Mouse (Mus musculus): Measurements from ENCODE around the gene 2510039O18Rik.

The 2510039O18Rik gene

DNA sequence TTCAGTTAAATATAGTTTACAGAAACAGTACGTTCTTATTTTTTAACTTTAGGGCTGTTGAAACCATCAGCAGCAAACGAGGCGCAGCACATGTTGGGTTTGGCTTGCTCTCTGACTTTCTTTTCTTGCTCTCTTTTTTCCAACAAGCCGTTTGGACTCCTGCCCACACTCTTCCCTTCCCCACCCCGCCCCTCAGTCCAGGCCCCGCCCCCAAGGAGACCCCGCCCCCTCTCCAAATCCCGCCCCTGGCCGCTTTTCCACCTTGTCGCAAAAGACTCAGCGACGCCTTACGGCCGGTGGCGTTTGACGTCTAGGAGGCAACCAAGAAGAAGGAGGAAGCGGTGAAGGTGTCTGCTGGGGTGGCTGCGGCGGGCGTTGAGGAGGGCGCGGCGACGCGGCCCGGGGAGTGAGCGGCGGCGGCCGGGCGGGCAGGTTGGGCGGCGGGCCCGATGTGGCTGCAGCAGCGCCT is at the start of gene 2510039O18Rik:
TSS of gene 2510039O18Rik (plus strand) at position 320 of the 469 bp plus-strand sequence.
- in situ Hi-C loops (cut with MboI; ENCODE audit: low pct_unique_long_range_greater_than_20kb in 1 of 2, low sequenced_read_pairs in 2 of 2, unreplicated experiment in 1 of 2) = no loop called here

GRCm38 (mm10) chr4:147895815-147896330 is 44.8 kb upstream of the 2510039O18Rik start:
- in situ Hi-C loops (cut with MboI; ENCODE audit: low pct_unique_long_range_greater_than_20kb in 1 of 2, low sequenced_read_pairs in 2 of 2, unreplicated experiment in 1 of 2) = no loop called here

- in situ Hi-C loops (cut with MboI; ENCODE audit: low pct_unique_long_range_greater_than_20kb in 1 of 2, low sequenced_read_pairs in 2 of 2, unreplicated experiment in 1 of 2) = no loop called here
Measured at GRCm38 (mm10) chr4:147896411-147896810, 44.3 kb upstream of the 2510039O18Rik start.

DNA sequence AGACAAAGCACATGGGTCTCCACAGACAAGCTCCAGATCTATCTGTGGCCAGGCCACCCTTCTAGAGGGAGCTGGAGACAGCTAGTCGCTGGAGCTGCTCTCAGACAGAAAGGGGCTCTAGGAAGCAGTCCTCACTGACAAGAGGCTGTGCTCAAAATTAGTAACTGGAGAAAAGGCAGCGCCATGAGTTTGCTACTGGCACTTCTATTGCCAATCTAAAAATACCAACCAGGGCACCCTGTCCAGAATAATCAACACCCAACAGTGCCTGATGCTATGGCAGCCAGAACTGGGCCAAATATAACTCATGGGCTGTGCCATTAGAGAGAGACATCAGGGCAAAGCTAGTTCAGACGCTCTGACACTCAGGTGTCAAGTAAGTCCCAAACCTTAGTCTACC is 43.3 kb upstream of the 2510039O18Rik start:
- in situ Hi-C loops (cut with MboI; ENCODE audit: low pct_unique_long_range_greater_than_20kb in 1 of 2, low sequenced_read_pairs in 2 of 2, unreplicated experiment in 1 of 2) = no loop called here

DNA sequence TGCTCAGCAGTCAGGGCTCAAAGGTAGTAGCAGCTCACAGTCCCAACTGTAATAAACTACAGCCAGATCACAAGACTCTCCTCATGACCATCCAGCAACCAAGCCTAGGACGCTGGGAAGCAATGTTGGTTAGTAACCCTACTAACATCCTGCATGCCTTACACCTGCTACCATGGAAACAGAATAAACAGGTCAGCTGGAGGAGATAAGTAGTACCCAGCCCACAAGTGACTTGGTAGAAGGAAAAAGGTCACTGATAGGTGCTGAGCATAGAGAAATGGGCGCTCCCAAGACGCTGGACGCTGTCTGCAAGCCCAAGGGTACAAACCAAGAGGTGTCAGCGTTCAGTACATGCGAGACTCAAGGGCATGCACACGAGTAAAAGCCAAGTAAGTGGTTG is 40.2 kb upstream of the 2510039O18Rik start:
- in situ Hi-C loops (cut with MboI; ENCODE audit: low pct_unique_long_range_greater_than_20kb in 1 of 2, low sequenced_read_pairs in 2 of 2, unreplicated experiment in 1 of 2) = no loop called here

- in situ Hi-C loops (cut with MboI; ENCODE audit: low pct_unique_long_range_greater_than_20kb in 1 of 2, low sequenced_read_pairs in 2 of 2, unreplicated experiment in 1 of 2) = no loop called here
Measured at GRCm38 (mm10) chr4:147902906-147903500, 37.7 kb upstream of the 2510039O18Rik start.

- in situ Hi-C loops (cut with MboI; ENCODE audit: low pct_unique_long_range_greater_than_20kb in 1 of 2, low sequenced_read_pairs in 2 of 2, unreplicated experiment in 1 of 2) = no loop called here
Measured at GRCm38 (mm10) chr4:147903601-147904000, 37.1 kb upstream of the 2510039O18Rik start.

DNA sequence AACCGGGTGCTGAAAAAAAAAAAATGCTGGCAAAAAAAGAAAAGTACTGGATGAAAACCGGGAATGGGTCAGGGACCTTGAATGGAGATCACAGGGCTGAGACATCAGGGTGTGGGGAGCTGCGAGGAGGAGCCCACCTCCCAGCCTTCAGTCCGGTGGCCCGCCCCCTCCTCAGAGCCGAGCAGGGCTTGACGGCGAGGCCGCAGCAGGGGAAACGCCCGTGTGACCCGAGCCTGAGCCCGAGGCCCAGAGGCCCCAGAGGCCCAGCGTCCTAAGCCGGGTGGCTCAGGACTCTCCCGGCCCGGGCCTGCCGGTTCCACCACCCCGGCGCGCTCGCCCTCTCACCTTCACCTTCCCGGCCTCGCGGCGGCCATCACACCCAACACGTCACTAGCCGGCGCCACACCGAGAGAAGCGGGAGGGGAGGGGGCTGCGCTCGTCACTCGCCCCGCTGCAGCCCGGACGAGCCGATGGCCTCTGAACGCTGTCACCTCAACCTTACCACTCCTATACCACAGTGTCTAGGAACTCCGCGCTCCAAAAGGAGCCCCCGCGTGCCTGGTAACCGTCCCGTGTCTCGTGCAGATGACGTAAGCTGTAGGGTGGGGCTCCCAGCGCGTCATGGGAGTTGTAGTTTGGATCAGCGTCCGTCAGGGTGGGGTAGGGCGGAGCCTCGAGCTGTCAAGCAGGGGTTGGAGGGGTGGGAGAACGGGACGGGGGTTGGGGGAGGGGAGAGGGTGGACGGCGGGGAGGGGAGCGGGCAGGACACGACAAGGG is 36.2 kb upstream of the 2510039O18Rik start, which contains the start of gene Mfn2:
TSS of gene Mfn2 (minus strand) at position 392 of the 777 bp plus-strand sequence.
- in situ Hi-C loops (cut with MboI; ENCODE audit: low pct_unique_long_range_greater_than_20kb in 1 of 2, low sequenced_read_pairs in 2 of 2, unreplicated experiment in 1 of 2) = no loop called here

DNA sequence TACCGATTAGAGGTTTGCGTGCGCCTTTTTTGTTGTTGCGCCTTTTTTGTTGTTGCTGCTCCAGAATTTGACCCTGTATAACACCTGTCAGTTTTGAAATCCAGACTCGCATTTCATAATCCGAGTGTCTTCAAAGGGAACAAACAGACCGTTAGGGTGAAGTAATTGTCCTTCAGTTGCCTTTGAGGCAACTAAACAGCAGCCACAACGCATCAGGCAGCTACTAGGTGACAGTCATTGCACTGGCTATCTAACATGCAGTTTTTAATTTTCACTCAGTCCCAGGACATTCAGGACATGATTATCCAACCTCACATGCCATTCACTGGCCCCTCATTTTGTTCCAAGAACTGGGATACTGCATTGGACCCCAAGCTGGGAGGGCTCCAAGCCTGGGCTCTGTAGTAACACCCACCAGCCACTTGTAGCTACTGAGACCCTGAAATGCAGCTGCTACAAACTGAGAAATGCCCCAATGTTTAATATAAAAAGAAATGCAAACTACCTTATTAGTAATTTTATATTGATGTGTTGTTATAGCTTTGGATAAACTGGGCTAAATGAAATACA is 35.5 kb upstream of the 2510039O18Rik start:
- in situ Hi-C loops (cut with MboI; ENCODE audit: low pct_unique_long_range_greater_than_20kb in 1 of 2, low sequenced_read_pairs in 2 of 2, unreplicated experiment in 1 of 2) = no loop called here

DNA sequence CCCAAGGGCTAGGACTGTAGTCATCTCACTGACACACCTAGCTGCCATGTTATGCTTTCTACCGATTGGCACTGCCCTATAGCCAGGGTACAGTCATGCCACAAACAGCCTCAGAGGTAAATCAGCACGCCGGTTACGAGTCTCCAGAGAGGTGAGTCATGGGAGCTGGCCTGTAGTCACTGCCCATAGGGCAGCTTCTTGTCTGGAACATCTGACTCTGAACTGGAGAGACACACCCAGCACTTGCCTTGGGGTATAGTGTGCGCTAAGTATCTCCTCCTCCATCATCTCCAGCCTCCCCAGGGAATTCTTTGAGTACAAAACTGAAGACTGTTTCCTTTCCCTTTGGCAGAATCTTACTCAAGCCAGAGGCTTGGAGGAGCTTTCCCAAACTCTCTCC is 34.5 kb upstream of the 2510039O18Rik start:
- in situ Hi-C loops (cut with MboI; ENCODE audit: low pct_unique_long_range_greater_than_20kb in 1 of 2, low sequenced_read_pairs in 2 of 2, unreplicated experiment in 1 of 2) = no loop called here

GRCm38 (mm10) chr4:147909486-147909885 is 31.2 kb upstream of the 2510039O18Rik start:
- in situ Hi-C loops (cut with MboI; ENCODE audit: low pct_unique_long_range_greater_than_20kb in 1 of 2, low sequenced_read_pairs in 2 of 2, unreplicated experiment in 1 of 2) = no loop called here

DNA sequence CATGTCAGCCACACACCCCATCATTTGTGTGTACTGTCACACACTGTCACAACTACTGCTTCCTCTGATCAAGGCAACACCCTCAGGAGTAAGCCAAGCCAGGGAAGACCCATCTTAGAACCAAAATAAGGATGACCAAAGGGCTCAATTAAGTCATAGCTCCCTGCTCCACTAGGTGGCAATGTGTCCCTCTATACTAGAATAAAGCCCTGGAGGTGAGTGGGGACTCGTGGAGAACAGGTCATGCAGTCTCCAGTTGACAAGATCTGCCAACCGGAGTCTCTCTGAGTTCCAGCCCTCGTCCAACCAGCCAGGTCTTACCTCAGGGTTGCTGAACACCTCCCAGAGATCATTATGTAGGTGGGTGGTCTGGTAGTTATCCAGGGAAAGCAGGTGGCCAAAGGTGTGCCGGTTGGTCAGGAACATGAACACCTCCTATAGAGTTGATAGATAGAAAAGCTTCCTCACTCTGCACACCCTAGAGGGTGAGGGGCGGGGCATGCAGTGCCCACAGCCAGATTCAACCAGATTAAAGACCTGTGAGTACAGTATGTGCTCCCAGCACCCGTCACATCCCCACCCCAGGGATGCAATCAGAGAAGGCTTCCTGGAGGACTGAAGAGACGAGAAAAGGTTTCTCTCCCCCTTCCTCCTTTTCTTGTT is 22.1 kb upstream of the 2510039O18Rik start:
- in situ Hi-C loops (cut with MboI; ENCODE audit: low pct_unique_long_range_greater_than_20kb in 1 of 2, low sequenced_read_pairs in 2 of 2, unreplicated experiment in 1 of 2) = no loop called here

- in situ Hi-C loops (cut with MboI; ENCODE audit: low pct_unique_long_range_greater_than_20kb in 1 of 2, low sequenced_read_pairs in 2 of 2, unreplicated experiment in 1 of 2) = no loop called here
Measured at GRCm38 (mm10) chr4:147920973-147921372, 19.7 kb upstream of the 2510039O18Rik start.

GRCm38 (mm10) chr4:147922341-147922740 is 18.4 kb upstream of the 2510039O18Rik start:
- in situ Hi-C loops (cut with MboI; ENCODE audit: low pct_unique_long_range_greater_than_20kb in 1 of 2, low sequenced_read_pairs in 2 of 2, unreplicated experiment in 1 of 2) = no loop called here

- in situ Hi-C loops (cut with MboI; ENCODE audit: low pct_unique_long_range_greater_than_20kb in 1 of 2, low sequenced_read_pairs in 2 of 2, unreplicated experiment in 1 of 2) = no loop called here
Measured at GRCm38 (mm10) chr4:147927705-147928104, 13.0 kb upstream of the 2510039O18Rik start.

- in situ Hi-C loops (cut with MboI; ENCODE audit: low pct_unique_long_range_greater_than_20kb in 1 of 2, low sequenced_read_pairs in 2 of 2, unreplicated experiment in 1 of 2) = no loop called here
Measured at GRCm38 (mm10) chr4:147928136-147928535, 12.6 kb upstream of the 2510039O18Rik start.

DNA sequence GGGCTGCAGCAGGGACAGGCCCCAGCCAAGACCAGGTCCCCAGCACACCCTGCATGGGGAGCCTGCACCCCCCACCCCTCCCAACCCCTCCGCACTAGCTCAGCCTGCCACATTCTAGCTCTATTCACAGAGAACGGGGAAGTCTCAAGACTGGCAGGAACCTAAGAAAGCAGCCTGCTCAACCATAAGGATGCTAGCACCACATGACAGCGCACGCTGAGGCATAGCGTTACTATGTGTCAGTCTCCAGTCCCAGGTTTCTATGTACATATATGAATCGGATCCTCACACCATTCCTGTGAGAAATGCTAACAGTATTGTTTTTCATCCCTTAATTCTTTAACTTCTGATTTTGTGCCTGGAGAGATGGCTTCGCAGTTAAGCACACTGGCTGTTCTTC is 12.2 kb upstream of the 2510039O18Rik start:
- in situ Hi-C loops (cut with MboI; ENCODE audit: low pct_unique_long_range_greater_than_20kb in 1 of 2, low sequenced_read_pairs in 2 of 2, unreplicated experiment in 1 of 2) = no loop called here

GRCm38 (mm10) chr4:147930946-147931345 is 9.7 kb upstream of the 2510039O18Rik start:
- in situ Hi-C loops (cut with MboI; ENCODE audit: low pct_unique_long_range_greater_than_20kb in 1 of 2, low sequenced_read_pairs in 2 of 2, unreplicated experiment in 1 of 2) = no loop called here

- in situ Hi-C loops (cut with MboI; ENCODE audit: low pct_unique_long_range_greater_than_20kb in 1 of 2, low sequenced_read_pairs in 2 of 2, unreplicated experiment in 1 of 2) = no loop called here
Measured at GRCm38 (mm10) chr4:147934134-147934533, 6.6 kb upstream of the 2510039O18Rik start.
